Mouse (Mus musculus) liver, embryonic 12.5 days (tissue): ENCODE measurements at regions not wholly inside any gene's neighbourhood (a gene's known extent, or its start where the extent isn't known, plus 50 kb on each side); places are given as distances from the start of the nearest gene placed in this dataset.
A peak's percentile ranks its signal among the peaks of the same experiment; 100 is the strongest.

Experiments used
- ATAC-seq: fragments of 200-750 bp; cut with Nextera tagmentation; 2 replicates; pipeline ENCODE4 v1.8.0; 2017; ENCODE audit warnings: moderate number of reproducible peaks, mild to moderate bottlenecking, moderate library complexity
- H3K27ac ChIP-seq: fragments of 300-500 bp; sonication (generic); 2 replicates; pipeline ENCODE4 v1.5.1; 2016; ENCODE audit warnings: mild to moderate bottlenecking
- H3K27me3 ChIP-seq: fragments of 300-500 bp; sonication (generic); replicated peaks from 2 replicates; pipeline ENCODE4 v1.6.1; 2016; ENCODE audit warnings: mild to moderate bottlenecking, moderate library complexity
- H3K36me3 ChIP-seq: fragments of 300-500 bp; sonication (generic); 2 replicates; pipeline ENCODE4 v1.6.1; 2016; ENCODE audit warnings: mild to moderate bottlenecking, moderate library complexity
- H3K4me1 ChIP-seq: fragments of 300-500 bp; sonication (generic); 2 replicates; pipeline ENCODE4 v1.6.1; 2016
- H3K4me2 ChIP-seq: fragments of 300-500 bp; sonication (generic); 2 replicates; pipeline ENCODE4 v1.6.1; 2016; ENCODE audit warnings: mild to moderate bottlenecking, moderate library complexity
- H3K4me3 ChIP-seq: fragments of 300-500 bp; sonication (generic); 2 replicates; pipeline ENCODE4 v1.5.1; 2016; ENCODE audit warnings: mild to moderate bottlenecking, moderate library complexity
- H3K9ac ChIP-seq: fragments of 300-500 bp; sonication (generic); 2 replicates; pipeline ENCODE4 v1.6.1; 2016; ENCODE audit warnings: mild to moderate bottlenecking, moderate library complexity
- H3K9me3 ChIP-seq: fragments of 300-500 bp; sonication (generic); replicated peaks from 2 replicates; pipeline ENCODE4 v1.6.1; 2016; ENCODE audit warnings: mild to moderate bottlenecking, moderate library complexity
- WGBS: fragments of 180-500 bp; shearing (Covaris S2); methylation state at CpG from one replicate; pipeline ENCODE4 v1.1.7; 2016; ENCODE audit not compliant: insufficient replicate concordance; 5-methylcytosine and 5-hydroxymethylcytosine counted together

DNA sequence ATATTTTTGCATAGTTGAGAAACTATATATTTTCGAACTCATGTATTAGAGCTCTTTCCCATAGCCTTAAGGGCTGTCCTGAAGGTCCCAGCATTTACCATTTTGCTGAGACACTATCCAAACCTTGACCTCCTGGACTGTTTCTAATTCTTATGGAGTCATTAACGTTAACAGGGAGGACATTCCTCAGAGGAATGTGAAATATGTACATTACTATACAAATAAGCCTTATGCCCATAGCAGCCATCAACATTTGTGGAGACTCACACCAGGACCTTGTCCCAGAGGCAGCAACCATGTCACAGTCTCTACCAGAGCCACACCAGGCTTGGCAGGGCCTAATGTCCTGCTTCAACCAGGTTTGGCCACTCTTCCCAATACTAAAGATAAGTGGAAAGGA lies 54.6 kb upstream of the Atp13a3 start:
- WGBS, result 66% methylated on average over 2 of the region's 2 CpGs
- Histone ChIP-seq H3K27ac (no peak overlapping the region), H3K4me2 (no peak overlapping the region), H3K9ac (no peak overlapping the region), H3K9me3 (peaks cover 12% of the 10 kb centered on the region), H3K27me3 (no peaks in the 10 kb centered on the region), H3K36me3 (no peaks in the 10 kb centered on the region), H3K4me1 (peaks cover 34% of the 10 kb centered on the region), H3K4me3 (no peak overlapping the region)
- ATAC-seq, result no peak

DNA sequence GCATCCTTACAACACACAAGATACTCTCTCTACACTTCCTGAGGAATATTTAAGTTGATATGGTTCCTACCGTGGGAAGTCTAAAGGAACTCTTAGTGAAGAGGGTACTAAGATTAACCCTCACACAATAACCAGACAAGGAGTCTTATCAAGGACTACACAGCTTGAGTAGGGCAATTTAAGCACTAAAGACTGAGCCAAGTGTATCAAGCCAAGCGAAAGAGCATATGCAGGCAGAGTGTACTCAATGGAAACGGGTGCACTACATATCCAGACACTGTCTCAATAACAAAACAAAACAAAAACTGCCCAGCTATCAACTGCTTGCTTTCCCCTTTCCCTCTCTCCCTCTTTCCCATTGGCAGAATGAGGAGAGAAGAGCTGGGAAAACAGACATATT lies 52.1 kb upstream of the Atp13a3 start:
- no peak overlapping the region for H3K4me3 ChIP-seq
- no peaks in the 10 kb centered on the region for H3K36me3 ChIP-seq
- peaks cover 56% of the 10 kb centered on the region for H3K4me1 ChIP-seq
- peak; percentile 68 for ATAC-seq
- peak overlapping the region; percentile 76 for H3K27ac ChIP-seq
- peak overlapping the region; percentile 32; the same call in 1 of the 2 replicates for H3K4me2 ChIP-seq
- H3K9me3 ChIP-seq, result peaks cover 12% of the 10 kb centered on the region
- H3K27me3 ChIP-seq, result no peaks in the 10 kb centered on the region
- H3K9ac ChIP-seq, result no peak overlapping the region
- WGBS, result 31% methylated on average over 3 of the region's 3 CpGs

DNA sequence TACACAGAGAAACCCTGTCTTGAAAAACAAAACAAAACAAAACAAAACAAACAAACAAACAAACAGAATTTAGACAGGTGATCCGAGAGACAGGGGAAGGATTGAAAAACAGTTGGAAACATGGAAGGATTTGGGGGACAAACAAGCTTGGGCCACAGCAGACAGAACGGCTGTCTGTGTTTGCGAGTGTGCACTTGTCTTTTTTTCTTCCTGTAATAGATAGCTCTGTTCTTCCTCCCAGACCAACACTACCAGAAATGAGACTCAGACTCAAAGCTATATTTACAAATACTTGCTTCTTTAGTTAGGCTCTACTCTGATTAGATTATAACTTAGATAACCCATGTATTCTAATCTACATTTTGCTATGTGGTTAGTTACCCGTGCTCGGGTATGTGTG lies 51.6 kb upstream of the Atp13a3 start:
- Histone ChIP-seq H3K4me2 (peak overlapping the region; percentile 32), H3K9ac (no peak overlapping the region), H3K36me3 (no peaks in the 10 kb centered on the region), H3K27me3 (no peaks in the 10 kb centered on the region), H3K27ac (peak overlapping the region; percentile 76), H3K4me3 (no peak overlapping the region), H3K9me3 (peaks cover 11% of the 10 kb centered on the region), H3K4me1 (peaks cover 61% of the 10 kb centered on the region)
- whole genome bisulfite sequencing, result 18% methylated on average over 5 of the region's 5 CpGs
- no peak for ATAC-seq

DNA sequence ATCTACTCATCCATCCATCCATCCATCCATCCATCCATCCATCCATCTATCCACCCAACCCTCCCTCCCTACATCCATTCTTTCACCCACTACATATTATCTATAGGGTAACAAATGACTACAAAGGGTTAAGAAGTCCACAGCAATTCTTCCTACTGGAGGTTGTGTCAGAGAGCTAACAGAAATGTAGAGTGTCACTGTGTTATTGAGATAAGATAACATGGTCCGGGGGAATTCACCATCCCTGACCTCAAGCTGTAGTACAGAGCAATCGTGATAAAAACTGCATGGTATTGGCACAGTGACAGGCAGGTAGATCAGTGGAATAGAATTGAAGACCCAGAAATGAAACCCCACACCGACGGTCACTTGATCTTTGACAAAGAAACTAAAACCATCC lies 50.9 kb upstream of the Atp13a3 start:
- peak; percentile 85 for ATAC-seq
- no peak overlapping the region for H3K9ac ChIP-seq
- H3K4me1 ChIP-seq, result peaks cover 62% of the 10 kb centered on the region
- peak overlapping the region; percentile 32 for H3K4me2 ChIP-seq
- no peaks in the 10 kb centered on the region for H3K27me3 ChIP-seq
- H3K9me3 ChIP-seq, result peaks cover 7% of the 10 kb centered on the region
- 14% methylated on average over 4 of the region's 4 CpGs for WGBS
- H3K36me3 ChIP-seq, result no peaks in the 10 kb centered on the region
- no peak overlapping the region for H3K4me3 ChIP-seq
- peak overlapping the region; percentile 76 for H3K27ac ChIP-seq
